Mouse (Mus musculus) CH12.LX (cell line): ENCODE data around the gene Slbp. TPM values are rescaled to one million over a fixed set of nuclear protein-coding genes. Genes with fewer than 3 reads are reported as not detected.

Experiments used
- DNase-seq: peaks from one replicate; pipeline ENCODE4 v3.0.0-alpha.2; 2013; ENCODE audit errors: extremely low read depth
- H3K27ac ChIP-seq: 2 replicates; pipeline ENCODE4 v1.5.1; 2012; ENCODE audit warnings: low read depth, mild to moderate bottlenecking, control low read depth, moderate library complexity; ENCODE audit not compliant: insufficient read depth
- H3K27me3 ChIP-seq: replicated peaks from 2 replicates; pipeline ENCODE3; 2012; ENCODE audit warnings: inconsistent platforms
- H3K36me3 ChIP-seq, 2 experiments: replicated peaks in 1 of 2; 2 replicates each; pipeline versions ENCODE3 to v1.6.1; 2012; ENCODE audit warnings: inconsistent platforms in 1 of 2, low read length in 1 of 2, mild to moderate bottlenecking in 1 of 2, mixed read lengths in 1 of 2, moderate library complexity in 1 of 2; ENCODE audit not compliant: control insufficient read depth in 1 of 2, insufficient read depth in 1 of 2
- H3K4me1 ChIP-seq, 2 experiments: 2 replicates each; pipeline ENCODE4 v1.6.1; 2012; ENCODE audit warnings: inconsistent platforms in 1 of 2, moderate library complexity in 1 of 2; ENCODE audit not compliant: insufficient read depth in 2 of 2, control insufficient read depth in 1 of 2
- H3K4me2 ChIP-seq: 2 replicates; pipeline ENCODE4 v1.6.1; 2012; ENCODE audit warnings: low read depth, mild to moderate bottlenecking, control low read depth; ENCODE audit not compliant: poor library complexity, insufficient read depth, severe bottlenecking
- H3K4me3 ChIP-seq, 3 experiments: fragments of 150-350 bp in 1 of 3; sonication (generic) in 1 of 3; replicated peaks in 1 of 3; 2 replicates each; pipeline versions ENCODE3 to v1.5.1; 2011 to 2012; ENCODE audit warnings: low read depth in 2 of 3, low read length in 2 of 3, mild to moderate bottlenecking in 2 of 3, moderate library complexity in 2 of 3, control low read depth in 1 of 3, improper control_type of control experiment in 1 of 3, inconsistent platforms in 1 of 3, mixed read lengths in 1 of 3; ENCODE audit not compliant: poor library complexity in 1 of 3
- H3K79me2 ChIP-seq: replicated peaks from 2 replicates; pipeline ENCODE4 v1.6.1; 2012; ENCODE audit warnings: mild to moderate bottlenecking, moderate library complexity; ENCODE audit not compliant: control insufficient read depth, poor library complexity, insufficient read depth, severe bottlenecking; ENCODE audit errors: extremely low read depth
- H3K9ac ChIP-seq: 2 replicates; pipeline ENCODE4 v1.6.1; 2012; ENCODE audit warnings: low read depth, mild to moderate bottlenecking, control low read depth, moderate library complexity; ENCODE audit not compliant: insufficient read depth
- H3K9me3 ChIP-seq: replicated peaks from 2 replicates; pipeline ENCODE3; 2012; ENCODE audit warnings: low read length, inconsistent platforms, mixed read lengths
- CHD1 ChIP-seq: IDR thresholded peaks from 2 replicates; pipeline ENCODE4 v1.6.1; 2012; ENCODE audit warnings: low read depth, low read length, improper control_type of control experiment, inconsistent platforms
- CHD2 ChIP-seq: IDR thresholded peaks from 2 replicates; pipeline ENCODE4 v1.6.1; 2011; ENCODE audit warnings: low read length, improper control_type of control experiment
- E2F4 ChIP-seq: IDR thresholded peaks from 2 replicates; pipeline ENCODE4 v1.6.1; 2011; ENCODE audit warnings: low read depth, low read length, improper control_type of control experiment; ENCODE audit not compliant: insufficient replicate concordance
- ELF1 ChIP-seq: IDR thresholded peaks from 2 replicates; pipeline ENCODE4 v1.6.1; 2014; ENCODE audit warnings: low read depth, mild to moderate bottlenecking, inconsistent platforms, low read length, improper control_type of control experiment
- EP300 ChIP-seq: IDR thresholded peaks from 2 replicates; pipeline ENCODE4 v1.6.1; 2011; ENCODE audit warnings: low read length, improper control_type of control experiment
- GABPA ChIP-seq: IDR thresholded peaks from 2 replicates; pipeline ENCODE4 v1.6.1; 2012; ENCODE audit warnings: low read depth, low read length, improper control_type of control experiment, inconsistent platforms; ENCODE audit not compliant: insufficient replicate concordance
- IRF4 ChIP-seq: IDR thresholded peaks from 2 replicates; pipeline ENCODE4 v1.6.1; 2014; ENCODE audit warnings: low read depth, mild to moderate bottlenecking, inconsistent platforms, low read length, improper control_type of control experiment
- JUND ChIP-seq: conservative IDR thresholded peaks from 2 replicates; pipeline ENCODE4 v1.6.1; 2011; ENCODE audit warnings: low read depth, low read length, improper control_type of control experiment
- MEF2A ChIP-seq: IDR thresholded peaks from 2 replicates; pipeline ENCODE4 v1.6.1; 2014; ENCODE audit warnings: low read depth, mild to moderate bottlenecking, inconsistent platforms, low read length, improper control_type of control experiment, borderline replicate concordance
- MYC ChIP-seq: IDR thresholded peaks from 2 replicates; pipeline ENCODE4 v1.6.1; 2011; ENCODE audit warnings: low read depth, mild to moderate bottlenecking, improper control_type of control experiment, low read length
- NRF1 ChIP-seq: IDR thresholded peaks from 2 replicates; pipeline ENCODE4 v1.6.1; 2014; ENCODE audit warnings: low read depth, mild to moderate bottlenecking, inconsistent platforms, low read length, improper control_type of control experiment, moderate library complexity
- PAX5 ChIP-seq: IDR thresholded peaks from 2 replicates; pipeline ENCODE4 v1.6.1; 2012; ENCODE audit warnings: low read length, inconsistent platforms, mixed read lengths
- POLR2AphosphoS2 ChIP-seq: IDR thresholded peaks from 2 replicates; pipeline ENCODE4 v1.6.1; 2011; ENCODE audit warnings: low read depth, low read length, improper control_type of control experiment
- SIN3A ChIP-seq: IDR thresholded peaks from 2 replicates; pipeline ENCODE4 v1.6.1; 2012; ENCODE audit warnings: low read length, improper control_type of control experiment, inconsistent platforms
- TBP ChIP-seq: conservative IDR thresholded peaks from 2 replicates; pipeline ENCODE4 v1.6.1; 2011; ENCODE audit warnings: low read depth, low read length, improper control_type of control experiment
- ZC3H11A ChIP-seq: IDR thresholded peaks from 2 replicates; pipeline ENCODE4 v1.6.1; 2012; ENCODE audit warnings: low read depth, mild to moderate bottlenecking, inconsistent platforms, low read length, improper control_type of control experiment
- ZKSCAN1 ChIP-seq: IDR thresholded peaks from 2 replicates; pipeline ENCODE4 v1.6.1; 2012; ENCODE audit warnings: low read depth, inconsistent platforms, low read length, improper control_type of control experiment, borderline replicate concordance
- ZMIZ1 ChIP-seq: IDR thresholded peaks from 2 replicates; pipeline ENCODE4 v1.6.1; 2012; ENCODE audit warnings: low read depth, mild to moderate bottlenecking, inconsistent platforms, low read length, improper control_type of control experiment
- dilution Hi-C: fragments of 300-500 bp; cut with MboI; formaldehyde crosslinking; loops from 2 replicates; pipeline ENCODE4 v1.14.3; 2020; ENCODE audit warnings: low sequenced_read_pairs; ENCODE audit not compliant: extremely low pct_unique_long_range_greater_than_20kb, extremely low pct_ligation_motif_present
- in situ Hi-C: fragments of 300-500 bp; cut with MboI; formaldehyde crosslinking; loops from 3 replicates; pipeline ENCODE4 v1.14.3; 2019; ENCODE audit warnings: low sequenced_read_pairs, low pct_ligation_motif_present, low pct_unique_long_range_greater_than_20kb, mixed read lengths
- polyA plus RNA-seq: library from polyadenylated mRNA; unstranded; fragments of >175 nt; gene quantifications from 2 replicates; pipeline ENCODE4 v1.2.1, GENCODE M21; 2012; ENCODE audit warnings: low read depth; ENCODE audit not compliant: insufficient read length
- total RNA-seq, 2 experiments: library from RNA; depleted of rRNA; stranded (reverse); fragments of 300-350 nt in 1 of 2; fragments of >200 nt in 1 of 2; gene quantifications; 2 replicates each; pipeline ENCODE4 v1.2.3; 2012 to 2014

Gene Slbp
- total and polyA plus RNA-seq, 3 experiments = 85.4 to 263 (median 117) TPM

DNA sequence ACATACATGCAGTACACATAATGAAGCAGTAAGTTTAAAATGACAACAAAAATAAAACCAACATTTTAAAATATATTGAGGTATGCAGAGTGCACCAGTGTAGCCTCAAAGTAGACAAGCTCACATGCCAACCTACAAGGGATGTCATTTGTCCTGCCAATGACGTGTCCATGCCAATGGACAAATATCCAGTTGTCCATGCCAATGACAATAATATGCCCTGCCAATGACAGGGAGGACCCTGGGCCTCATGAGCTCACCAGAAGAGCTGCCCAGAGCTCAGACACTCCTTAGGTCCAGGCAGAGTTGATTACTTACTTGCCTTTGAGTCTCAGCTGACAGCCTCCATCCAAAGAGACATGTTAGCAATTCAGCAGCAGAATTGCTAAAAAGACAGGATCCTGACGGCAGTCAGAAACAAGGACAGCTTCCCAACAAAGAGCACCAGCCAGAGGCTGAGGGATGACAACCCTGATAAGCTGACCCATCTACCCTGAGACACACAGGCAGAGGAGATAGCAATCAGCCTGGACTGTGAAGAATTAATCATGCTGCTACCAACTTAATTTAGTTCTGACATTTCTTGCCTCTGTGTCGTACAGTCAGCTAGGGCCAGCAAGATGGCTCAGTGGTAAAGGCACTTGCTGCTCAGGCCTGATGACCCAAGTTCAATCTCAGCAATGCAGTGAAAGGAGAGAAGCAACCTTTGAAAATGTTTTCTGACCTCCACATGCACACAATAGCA lies 14.6 kb downstream of the Slbp start:
- H3K4me3 ChIP-seq = no peak overlapping the region
- peaks cover 5% of the 10 kb centered on the region; the same call in 1 of the 2 replicates for H3K79me2 ChIP-seq
- in situ Hi-C loops = no loop called here
- H3K9ac ChIP-seq = no peak overlapping the region
- H3K9me3 ChIP-seq = no peaks in the 10 kb centered on the region
- no peaks in the 10 kb centered on the region for H3K4me1 ChIP-seq
- H3K27ac ChIP-seq = no peak overlapping the region
- TF ChIP-seq MYC (no peak), CHD1 (no peak), POLR2AphosphoS2 (no peak), PAX5 (no peak), ZC3H11A (no peak), GABPA (no peak), EP300 (no peak), ZKSCAN1 (no peak)
- no peak overlapping the region for H3K4me2 ChIP-seq
- dilution Hi-C loops = no loop called here
- no peaks in the 10 kb centered on the region for H3K27me3 ChIP-seq
- no peak for DNase-seq
- H3K36me3 ChIP-seq = peaks cover 35 to 69% of the 10 kb centered on the region in 2 experiments

GRCm38 (mm10) chr5:33635361-33635760 lies 17.0 kb downstream of the Slbp start:
- Histone ChIP-seq H3K4me1 (peaks cover 0 to 11% of the 10 kb centered on the region in 2 experiments; a peak in 2 of 4 replicates), H3K27ac (no peak overlapping the region), H3K9ac (no peak overlapping the region), H3K9me3 (no peaks in the 10 kb centered on the region), H3K36me3 (peaks cover 17 to 53% of the 10 kb centered on the region in 2 experiments), H3K4me2 (no peak overlapping the region), H3K27me3 (no peaks in the 10 kb centered on the region), H3K79me2 (no peaks in the 10 kb centered on the region; the same call in 1 of the 2 replicates)
- dilution Hi-C loops = no loop called here
- in situ Hi-C loops = no loop called here
- TF ChIP-seq SIN3A (no peak), CHD2 (no peak), ZKSCAN1 (no peak), ELF1 (no peak), TBP (no peak), ZMIZ1 (no peak), E2F4 (no peak), POLR2AphosphoS2 (no peak), MEF2A (no peak), IRF4 (no peak), NRF1 (no peak), JUND (no peak)
- TF ChIP-seq, all 38 proteins: peak for 0
- no peak overlapping the region for H3K4me3 ChIP-seq
- no peak for DNase-seq
